Mouse (Mus musculus): ENCODE data around the gene Prdx5. TPM values are rescaled to one million over a fixed set of nuclear protein-coding genes. Genes with fewer than 3 reads are reported as not detected.
"Not testable (repeated sequence)": the region's sequence is repeated elsewhere in the genome, so short reads cannot be mapped to it uniquely, and the experiment has no call there.

The Prdx5 gene
- total and polyA plus RNA-seq, 2 experiments from 2014 or later: 344 to 623 TPM

DNA sequence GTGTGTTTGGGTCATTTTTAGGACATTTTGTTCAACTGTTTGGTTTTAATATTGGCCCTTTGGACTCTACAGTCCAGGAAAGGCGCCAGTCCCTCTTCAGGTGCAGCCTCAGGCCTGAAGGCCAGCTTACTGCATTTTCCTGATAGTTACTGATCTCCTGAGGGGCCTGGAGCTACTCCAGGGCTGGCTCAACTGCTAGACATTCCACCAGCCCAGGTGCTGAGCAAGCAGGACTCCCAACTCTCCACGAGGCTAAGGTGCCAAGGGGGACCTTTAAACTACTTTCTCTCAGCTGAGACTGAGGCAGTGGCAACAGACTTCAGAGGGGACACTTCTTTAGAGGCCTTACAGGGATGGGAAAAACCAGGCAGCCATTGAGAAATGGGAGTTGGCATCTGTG is 5.1 kb downstream of the Prdx5 start:
- H3K9me3 ChIP-seq (replicated peaks; ENCODE audit: control insufficient read depth, low read length): no peaks in the 10 kb centered on the region
- no peak for ATAC-seq (ENCODE audit: insufficient read depth, low read depth)
- no peak overlapping the region for H3K4me2 ChIP-seq (ENCODE audit: low read depth, low read length)
- DNase-seq (ENCODE audit: low spot score): no peak
- no peak overlapping the region for H3K27ac ChIP-seq (ENCODE audit: low read depth)
- peaks cover 12% of the 10 kb centered on the region for H3K4me1 ChIP-seq (ENCODE audit: control insufficient read depth, insufficient read depth)
- H3K27me3 ChIP-seq (ENCODE audit: control insufficient read depth, insufficient read depth, low read length): no peaks in the 10 kb centered on the region
- no peak overlapping the region for H3K4me3 ChIP-seq (ENCODE audit: low read depth, low read length)
- peaks cover 24% of the 10 kb centered on the region for H3K36me3 ChIP-seq (replicated peaks; ENCODE audit: control insufficient read depth, insufficient read depth, low read length)
- H3K9ac ChIP-seq (replicated peaks; ENCODE audit: low read depth, low read length): no peak overlapping the region
- TF ChIP-seq EP300 (IDR thresholded peaks at IDR 0.05; ENCODE audit: low read depth) (no peak), CTCF (IDR thresholded peaks at IDR 0.05; ENCODE audit: low read depth) (no peak)
- WGBS: 74% methylated on average over 2 of the region's 2 CpGs

DNA sequence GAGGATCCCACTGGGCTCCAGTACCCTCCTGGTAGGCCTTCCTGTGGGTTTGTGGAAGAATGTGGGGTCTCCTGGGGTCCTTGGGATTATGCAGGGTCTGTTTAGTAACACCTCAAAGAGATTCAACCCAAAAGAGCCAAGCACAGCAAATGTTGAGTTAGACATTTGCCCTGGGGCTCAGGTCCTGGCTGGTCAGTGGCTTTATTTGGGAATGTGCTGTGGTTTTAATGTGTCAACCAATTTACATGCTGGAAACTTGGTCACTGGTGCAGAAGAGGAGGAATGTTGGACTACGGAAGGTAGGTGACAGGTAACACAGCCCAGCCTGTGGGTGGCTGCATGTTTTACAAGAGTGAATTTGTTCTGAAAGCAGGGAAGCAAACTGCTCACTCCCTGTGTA is 6.9 kb downstream of the Prdx5 start:
- no peak for ATAC-seq (ENCODE audit: insufficient read depth, low read depth)
- no peak overlapping the region for H3K9ac ChIP-seq (replicated peaks; ENCODE audit: low read depth, low read length)
- TF ChIP-seq CTCF (IDR thresholded peaks at IDR 0.05; ENCODE audit: low read depth): no peak
- TF ChIP-seq EP300 (IDR thresholded peaks at IDR 0.05; ENCODE audit: low read depth): no peak
- H3K4me3 ChIP-seq (ENCODE audit: low read depth, low read length): no peak overlapping the region
- peaks cover 5% of the 10 kb centered on the region; the same call in 1 of the 2 replicates for H3K4me1 ChIP-seq (ENCODE audit: control insufficient read depth, insufficient read depth)
- 88% methylated on average over 1 of the region's 1 CpGs for WGBS
- H3K4me2 ChIP-seq (ENCODE audit: low read depth, low read length): no peak overlapping the region
- H3K27me3 ChIP-seq (ENCODE audit: control insufficient read depth, insufficient read depth, low read length): no peaks in the 10 kb centered on the region
- H3K27ac ChIP-seq (ENCODE audit: low read depth): no peak overlapping the region
- H3K9me3 ChIP-seq (replicated peaks; ENCODE audit: control insufficient read depth, low read length): no peaks in the 10 kb centered on the region
- no peak for DNase-seq (ENCODE audit: low spot score)
- H3K36me3 ChIP-seq (replicated peaks; ENCODE audit: control insufficient read depth, insufficient read depth, low read length): peaks cover 24% of the 10 kb centered on the region

DNA sequence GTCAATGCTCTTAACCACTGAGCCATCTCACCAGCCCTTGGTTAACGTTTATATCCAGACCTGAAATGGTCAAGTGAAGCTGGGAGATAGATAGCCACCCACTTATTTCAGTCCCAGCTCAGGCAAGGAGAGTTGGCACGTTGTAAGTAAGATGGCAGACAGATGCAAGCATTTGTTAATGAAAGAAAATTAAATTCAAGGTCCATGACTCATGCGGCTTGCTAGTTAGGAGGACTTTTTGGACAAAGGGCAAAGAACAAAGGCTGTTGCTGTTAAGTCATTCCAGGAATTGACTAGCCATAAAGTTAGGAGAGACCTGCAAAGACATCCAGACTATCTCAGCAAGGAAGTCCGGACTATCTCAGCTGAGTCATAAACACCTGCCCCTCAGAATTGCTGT is 10.3 kb downstream of the Prdx5 start:
- Histone ChIP-seq H3K9me3 (replicated peaks; ENCODE audit: control insufficient read depth, low read length) (peaks cover 4% of the 10 kb centered on the region; the same call in 1 of the 2 replicates), H3K27me3 (ENCODE audit: control insufficient read depth, insufficient read depth, low read length) (no peaks in the 10 kb centered on the region), H3K27ac (ENCODE audit: low read depth) (no peak overlapping the region), H3K36me3 (replicated peaks; ENCODE audit: control insufficient read depth, insufficient read depth, low read length) (0 out of 2 replicates have a peak, but pooled peaks cover under 1% of the 10 kb centered on the region), H3K4me1 (ENCODE audit: control insufficient read depth, insufficient read depth) (no peaks in the 10 kb centered on the region), H3K9ac (replicated peaks; ENCODE audit: low read depth, low read length) (no peak overlapping the region), H3K4me2 (ENCODE audit: low read depth, low read length) (no peak overlapping the region), H3K4me3 (ENCODE audit: low read depth, low read length) (no peak overlapping the region)
- ATAC-seq (ENCODE audit: insufficient read depth, low read depth) (no peak), DNase-seq (ENCODE audit: low spot score) (no peak)
- 82% methylated on average over 4 of the region's 4 CpGs for WGBS
- TF ChIP-seq CTCF (IDR thresholded peaks at IDR 0.05; ENCODE audit: low read depth): no peak
- TF ChIP-seq EP300 (IDR thresholded peaks at IDR 0.05; ENCODE audit: low read depth): no peak

DNA sequence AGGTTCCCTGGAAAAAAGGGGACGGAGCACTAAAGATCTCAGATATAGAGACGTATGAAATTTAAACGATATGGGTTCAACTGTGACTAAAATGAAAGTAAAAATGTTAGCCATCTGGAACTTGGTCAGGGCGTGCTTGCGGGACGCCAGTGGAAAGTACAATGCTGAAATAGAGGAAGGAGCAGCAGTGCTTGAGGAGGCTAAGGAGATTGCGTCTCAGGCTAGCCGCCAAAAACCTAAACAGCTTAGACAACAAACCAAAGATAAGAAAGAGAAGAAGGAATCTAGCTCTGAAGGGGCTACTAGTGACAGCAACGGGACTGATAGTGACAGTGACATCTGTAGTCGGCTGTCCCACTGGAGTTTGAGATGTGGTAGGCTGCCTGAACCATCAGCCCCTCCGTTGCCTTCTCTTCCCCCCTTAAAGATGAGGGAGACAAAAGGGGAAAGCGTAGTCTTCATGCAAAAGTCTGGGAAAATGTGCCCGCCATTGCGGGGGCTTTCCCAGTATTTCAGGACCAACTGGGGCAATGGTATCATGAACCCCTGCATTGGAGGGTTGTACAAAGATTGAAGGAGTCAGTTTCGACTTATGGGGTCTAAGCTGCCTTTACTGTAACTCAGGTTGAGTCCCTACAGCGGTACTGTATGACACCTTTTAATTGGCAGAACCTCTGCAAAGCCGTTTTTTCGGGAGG is 14.1 kb downstream of the Prdx5 start:
- not testable (repeated sequence) for H3K4me3 ChIP-seq (ENCODE audit: low read depth, low read length); DNase-seq (ENCODE audit: low spot score); H3K27me3 ChIP-seq (ENCODE audit: control insufficient read depth, insufficient read depth, low read length); H3K4me1 ChIP-seq (ENCODE audit: control insufficient read depth, insufficient read depth); H3K9me3 ChIP-seq (replicated peaks; ENCODE audit: control insufficient read depth, low read length); H3K36me3 ChIP-seq (replicated peaks; ENCODE audit: control insufficient read depth, insufficient read depth, low read length); H3K4me2 ChIP-seq (ENCODE audit: low read depth, low read length); H3K9ac ChIP-seq (replicated peaks; ENCODE audit: low read depth, low read length); H3K27ac ChIP-seq (ENCODE audit: low read depth); ATAC-seq (ENCODE audit: insufficient read depth, low read depth)
- WGBS: 67% methylated on average over 18 of the region's 18 CpGs

DNA sequence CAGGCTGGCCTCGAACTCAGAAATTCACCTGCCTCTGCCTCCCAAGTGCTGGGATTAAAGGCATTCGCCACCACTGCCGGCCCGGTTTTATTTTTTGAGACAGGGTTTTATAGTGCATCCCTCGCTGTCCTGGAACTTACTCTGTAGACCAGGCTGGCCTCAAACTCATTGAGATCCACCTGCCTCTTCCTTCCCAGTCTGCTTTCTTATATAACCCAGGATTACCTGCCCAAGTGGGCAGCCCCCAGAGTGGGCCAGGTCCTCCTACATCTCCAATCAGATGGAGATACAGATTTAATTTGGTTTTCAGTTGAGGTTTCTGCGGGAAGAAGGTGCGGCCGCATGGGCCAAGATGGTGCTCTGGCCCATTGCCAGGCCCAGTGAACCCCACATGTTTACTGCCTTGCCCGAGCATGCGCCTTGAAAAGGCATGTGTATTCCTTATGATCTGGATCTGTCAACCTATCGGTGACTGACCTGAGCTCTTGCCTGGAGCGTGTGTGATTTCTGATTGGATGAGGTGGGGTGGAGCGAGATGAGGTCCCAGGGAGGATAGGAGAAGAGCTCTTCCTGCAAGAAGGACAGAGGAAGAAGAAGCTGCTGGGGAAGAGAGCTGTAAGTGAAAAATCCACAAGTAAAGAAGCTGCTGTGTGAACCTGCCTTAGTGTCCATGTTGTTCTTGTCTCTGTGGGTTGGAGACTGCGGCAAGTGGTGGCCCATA is 16.0 kb downstream of the Prdx5 start:
- Histone ChIP-seq H3K27me3 (ENCODE audit: control insufficient read depth, insufficient read depth, low read length) (no peaks in the 10 kb centered on the region), H3K4me1 (ENCODE audit: control insufficient read depth, insufficient read depth) (no peaks in the 10 kb centered on the region), H3K9me3 (replicated peaks; ENCODE audit: control insufficient read depth, low read length) (peaks cover 4% of the 10 kb centered on the region; the same call in 1 of the 2 replicates), H3K36me3 (replicated peaks; ENCODE audit: control insufficient read depth, insufficient read depth, low read length) (no peaks in the 10 kb centered on the region), H3K9ac (replicated peaks; ENCODE audit: low read depth, low read length) (no peak overlapping the region), H3K27ac (ENCODE audit: low read depth) (no peak overlapping the region), H3K4me2 (ENCODE audit: low read depth, low read length) (no peak overlapping the region), H3K4me3 (ENCODE audit: low read depth, low read length) (no peak overlapping the region)
- TF ChIP-seq EP300 (IDR thresholded peaks at IDR 0.05; ENCODE audit: low read depth) (no peak), CTCF (IDR thresholded peaks at IDR 0.05; ENCODE audit: low read depth) (no peak)
- ATAC-seq (ENCODE audit: insufficient read depth, low read depth): no peak
- DNase-seq (ENCODE audit: low spot score): no peak
- WGBS: 89% methylated on average over 14 of the region's 14 CpGs
